Mouse (Mus musculus): ENCODE data around the gene Calm4.
"Not testable (repeated sequence)": the region's sequence is repeated elsewhere in the genome, so short reads cannot be mapped to it uniquely, and the experiment has no call there.

Calm4 gene

GRCm38 (mm10) chr13:3837312-3837807 lies at the start of gene Calm4:
Gene Calm4 (plus strand): TSS chr13:3837757.
- not testable (repeated sequence) for DNase-seq (ENCODE audit: low spot score in 2 of 2)

DNA sequence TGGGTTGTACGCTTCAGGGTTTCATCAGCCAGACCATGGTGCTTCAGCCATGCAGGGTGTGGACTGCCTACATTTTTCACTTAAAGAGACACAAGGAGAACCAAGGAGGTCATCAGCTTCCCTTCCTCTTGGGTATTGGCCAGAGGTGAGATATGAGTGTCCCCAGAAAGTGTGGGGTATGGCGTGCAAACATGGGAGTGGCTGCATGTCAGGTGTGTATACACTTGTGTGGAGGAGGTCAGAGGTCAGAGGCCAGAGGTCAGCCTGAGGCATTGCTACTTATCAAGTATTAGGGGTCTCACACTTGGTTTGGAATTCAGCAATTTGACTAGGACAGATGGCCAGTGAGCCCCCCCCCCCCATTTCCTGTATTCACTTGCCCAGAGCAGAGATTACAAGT lies 49.0 kb upstream of the Calm4 start:
- DNase-seq (ENCODE audit: low spot score in 2 of 2): no peak

DNA sequence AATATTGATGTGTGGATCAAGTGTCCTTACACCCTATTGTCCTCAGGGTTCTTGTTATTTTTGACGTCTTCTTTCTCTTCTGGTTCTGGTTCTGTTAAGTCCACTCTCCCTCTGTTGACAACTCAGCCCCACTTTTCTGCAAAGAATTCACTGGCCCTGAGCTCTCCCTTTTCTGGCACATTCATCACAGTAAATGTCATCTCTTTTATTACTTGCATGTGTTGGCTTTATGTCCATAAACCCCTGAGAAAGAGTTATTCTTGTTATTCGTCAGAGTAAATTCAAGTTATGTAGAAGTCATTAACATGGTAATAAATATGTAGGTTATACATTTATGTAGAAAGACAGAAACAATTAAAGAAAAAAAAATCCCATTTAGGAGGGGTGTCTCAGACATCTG lies 48.0 kb upstream of the Calm4 start:
- DNase-seq (ENCODE audit: low spot score in 2 of 2): no peak

DNA sequence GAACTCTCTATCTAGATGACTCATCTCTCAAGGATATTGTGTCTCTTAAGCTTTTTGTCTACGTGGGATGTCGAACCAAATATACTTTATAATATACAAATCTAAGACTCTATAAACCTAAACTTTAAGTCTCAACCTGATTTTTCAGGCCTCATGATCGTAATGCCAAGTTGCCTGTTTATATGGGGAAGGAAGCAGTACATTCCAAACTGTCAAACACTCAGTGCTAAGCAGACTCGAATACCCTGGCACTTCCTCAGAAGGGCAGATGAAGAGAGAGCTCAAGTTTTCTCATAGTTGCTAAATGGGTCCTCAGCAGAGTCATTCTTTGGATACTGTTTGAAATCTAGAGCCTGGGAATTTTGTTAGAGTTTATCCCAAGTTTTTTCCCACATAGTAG lies 40.9 kb upstream of the Calm4 start:
- no peak for DNase-seq (ENCODE audit: low spot score in 2 of 2)

GRCm38 (mm10) chr13:3798751-3799150 lies 38.8 kb upstream of the Calm4 start:
- no peak for DNase-seq (ENCODE audit: low spot score in 2 of 2)

GRCm38 (mm10) chr13:3799386-3799785 lies 38.2 kb upstream of the Calm4 start:
- DNase-seq (ENCODE audit: low spot score in 2 of 2): no peak

DNA sequence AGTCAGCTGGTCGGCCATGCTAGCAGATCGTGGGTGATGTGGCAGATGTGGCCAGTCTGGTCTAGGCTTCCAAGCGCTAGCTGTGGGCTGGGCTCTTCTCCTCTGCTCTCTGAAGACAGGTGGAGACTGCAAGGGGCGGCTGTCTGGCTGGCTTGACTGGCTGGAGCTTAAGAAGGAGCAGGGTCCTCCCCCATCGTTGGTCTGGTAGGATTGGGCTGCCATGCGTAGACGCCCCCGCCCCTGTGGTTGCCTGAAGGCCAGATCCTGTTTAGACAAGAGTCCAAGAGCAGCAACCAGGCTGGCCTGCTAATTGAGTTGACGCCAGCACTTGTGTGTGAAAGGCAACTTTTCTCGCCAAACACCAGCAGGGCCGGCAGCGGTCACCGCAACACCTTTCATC lies 33.4 kb upstream of the Calm4 start, which contains the start of gene Calml3:
Calml3 (minus strand) TSS at position 131 of the 400 bp plus-strand sequence.
- DNase-seq (ENCODE audit: low spot score in 2 of 2): no peak

DNA sequence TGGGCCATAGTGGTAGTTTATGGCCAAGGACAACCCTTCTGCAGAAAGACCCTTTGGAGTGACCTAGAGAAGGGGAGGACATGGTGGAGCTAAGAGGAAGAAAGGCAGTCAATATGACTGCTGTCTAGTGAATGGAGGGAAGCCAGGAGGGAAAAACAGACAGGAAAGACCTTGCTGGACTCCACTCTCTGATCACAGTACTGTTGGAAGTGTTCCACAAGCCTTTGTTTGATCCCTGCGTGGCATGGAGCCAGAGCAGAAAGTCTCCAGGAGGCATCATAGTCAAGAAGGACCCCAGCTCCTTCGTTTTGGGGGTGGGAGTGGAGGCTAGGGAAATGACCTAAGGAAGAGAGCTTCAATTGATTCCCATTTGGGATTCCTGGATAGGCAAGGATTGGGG lies 32.4 kb upstream of the Calm4 start:
- no peak for DNase-seq (ENCODE audit: low spot score in 2 of 2)

DNA sequence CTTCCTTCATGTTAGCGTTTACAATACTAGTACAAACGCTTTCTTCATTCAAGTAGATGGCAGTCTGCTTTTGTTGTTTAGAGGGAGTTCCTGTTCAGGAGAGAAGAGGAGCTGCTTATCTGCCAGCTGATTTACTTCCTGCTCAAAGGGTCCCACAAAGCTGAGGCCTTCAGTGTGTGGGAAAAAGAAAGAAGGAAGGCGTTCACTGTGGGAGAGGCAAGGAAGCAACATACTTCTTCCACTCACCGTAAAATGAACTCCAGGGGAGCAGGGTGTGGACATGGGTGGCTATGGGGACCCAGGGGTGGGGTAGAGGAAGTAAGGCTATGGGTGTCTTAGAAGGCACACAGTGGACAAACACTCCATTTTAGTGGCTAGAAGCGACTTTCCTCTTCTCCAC lies 31.9 kb upstream of the Calm4 start:
- no peak for DNase-seq (ENCODE audit: low spot score in 2 of 2)

- no peak for DNase-seq (ENCODE audit: low spot score in 2 of 2)
Measured at GRCm38 (mm10) chr13:3807131-3807827, 30.3 kb upstream of the Calm4 start.

- DNase-seq (ENCODE audit: low spot score in 2 of 2): no peak
Measured at GRCm38 (mm10) chr13:3818012-3818739, 19.4 kb upstream of the Calm4 start.

- no peak for DNase-seq (ENCODE audit: low spot score in 2 of 2)
Measured at GRCm38 (mm10) chr13:3818740-3819076, 18.8 kb upstream of the Calm4 start.

DNA sequence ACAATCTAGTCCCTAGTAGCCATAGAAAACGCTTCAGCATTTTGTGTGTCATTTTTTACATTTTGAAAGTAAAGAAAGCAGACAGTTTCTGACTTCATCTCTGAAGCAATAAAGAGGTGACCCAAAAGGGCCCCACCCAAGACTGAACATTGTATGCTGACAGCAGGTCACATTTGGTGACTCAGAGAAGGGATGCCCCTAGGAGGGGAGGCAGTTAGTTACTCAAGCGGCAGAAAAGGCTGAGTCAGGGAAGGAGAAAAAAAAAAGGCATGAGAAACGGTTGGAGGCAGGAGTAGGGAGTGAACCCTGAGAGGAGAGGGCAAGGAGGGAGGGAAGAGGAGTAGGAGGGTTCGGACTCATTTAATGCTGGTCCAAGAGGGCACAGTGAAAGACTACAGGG lies 15.5 kb upstream of the Calm4 start:
- no peak for DNase-seq (ENCODE audit: low spot score in 2 of 2)

DNA sequence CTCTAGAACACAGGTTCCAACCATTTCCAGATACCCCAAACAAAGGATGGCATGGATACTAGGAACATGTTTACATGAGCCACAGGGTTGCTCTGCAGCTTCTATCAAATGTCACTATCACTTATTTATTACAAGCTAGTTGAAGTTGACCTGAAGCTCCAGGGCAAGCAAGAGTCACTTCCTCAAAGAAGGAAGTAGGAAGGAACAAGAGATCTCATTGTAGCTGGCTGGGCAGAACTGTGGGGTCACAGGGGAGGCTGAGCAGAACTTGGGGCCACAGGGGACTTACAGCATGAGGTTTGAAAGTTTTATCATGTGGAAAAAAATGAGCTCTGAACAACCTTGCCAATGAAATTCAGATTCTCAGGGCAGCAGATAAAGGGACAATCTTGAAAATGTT lies 11.8 kb upstream of the Calm4 start:
- DNase-seq (ENCODE audit: low spot score in 2 of 2): no peak

DNA sequence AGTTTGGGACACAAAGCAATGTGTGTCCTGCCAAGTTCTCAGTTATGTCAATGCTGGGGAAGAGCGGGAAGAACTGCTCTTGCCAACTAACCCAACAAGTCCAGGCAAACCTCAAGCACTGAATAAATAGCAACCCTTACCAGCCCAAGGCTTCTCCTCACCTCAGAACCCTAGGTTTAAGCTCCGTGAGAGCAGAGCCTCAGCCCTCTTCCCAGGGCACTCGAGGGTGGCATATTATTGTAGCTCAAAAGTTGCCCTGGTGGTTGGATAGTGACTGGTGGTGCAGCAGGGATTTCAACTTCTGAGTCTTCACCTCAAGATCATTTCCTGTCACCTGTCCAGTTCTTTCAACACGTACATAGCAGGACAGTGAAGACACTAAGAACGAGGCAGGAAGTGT lies 6.0 kb upstream of the Calm4 start:
- no peak for DNase-seq (ENCODE audit: low spot score in 2 of 2)

- no peak for DNase-seq (ENCODE audit: low spot score in 2 of 2)
Measured at GRCm38 (mm10) chr13:3831994-3832393, 5.6 kb upstream of the Calm4 start.

GRCm38 (mm10) chr13:3832450-3832849 lies 5.1 kb upstream of the Calm4 start:
- DNase-seq (ENCODE audit: low spot score in 2 of 2): no peak

- not testable (repeated sequence) for DNase-seq (ENCODE audit: low spot score in 2 of 2)
Measured at GRCm38 (mm10) chr13:3833644-3834043, 3.9 kb upstream of the Calm4 start.

DNA sequence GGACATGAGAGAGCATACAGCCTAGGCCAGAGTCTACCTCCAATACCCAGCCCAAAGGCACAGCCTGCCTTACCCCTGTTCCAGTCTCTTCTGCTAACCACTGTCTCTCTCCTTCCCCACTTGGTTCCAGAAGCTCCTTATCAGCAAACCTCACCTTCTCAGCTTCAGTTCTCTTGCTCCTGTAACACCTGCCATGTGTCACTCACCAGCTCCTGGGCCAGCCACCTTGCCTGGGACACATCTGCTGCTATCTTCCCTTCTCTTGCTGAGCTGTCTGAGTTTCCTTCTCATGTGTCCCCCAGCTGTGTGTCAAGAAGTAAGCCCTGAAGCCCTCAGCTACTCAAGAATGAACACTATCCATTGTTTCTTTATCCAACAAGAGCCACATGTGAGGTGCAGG lies 3.1 kb downstream of the Calm4 start:
- not testable (repeated sequence) for DNase-seq (ENCODE audit: low spot score in 2 of 2)

DNA sequence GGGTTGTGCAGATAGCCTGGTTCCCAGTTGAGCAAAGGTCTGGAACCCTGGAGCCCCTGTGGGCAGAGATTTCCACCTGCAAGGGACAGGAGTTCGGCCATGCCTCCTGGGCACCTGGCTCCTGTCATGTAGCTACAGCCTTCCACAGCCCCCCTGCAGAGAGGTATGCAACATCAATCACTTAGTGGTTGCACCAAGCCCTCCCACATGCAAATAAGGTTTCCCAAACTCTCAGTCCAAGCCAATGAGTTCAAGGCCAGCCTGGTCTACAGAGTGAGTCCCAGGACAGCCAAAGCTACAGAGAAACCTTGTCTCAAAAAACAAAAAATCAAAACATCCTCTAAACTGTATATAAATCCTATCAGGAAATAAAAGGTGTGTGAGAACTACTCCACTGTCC lies 12.8 kb downstream of the Calm4 start:
- no peak for DNase-seq (ENCODE audit: low spot score in 2 of 2)

GRCm38 (mm10) chr13:3853648-3854333 lies 16.2 kb downstream of the Calm4 start, which contains the start of gene Calm5:
Gene Calm5 (plus strand): TSS chr13:3854173.
- not testable (repeated sequence) for DNase-seq (ENCODE audit: low spot score in 2 of 2)

DNA sequence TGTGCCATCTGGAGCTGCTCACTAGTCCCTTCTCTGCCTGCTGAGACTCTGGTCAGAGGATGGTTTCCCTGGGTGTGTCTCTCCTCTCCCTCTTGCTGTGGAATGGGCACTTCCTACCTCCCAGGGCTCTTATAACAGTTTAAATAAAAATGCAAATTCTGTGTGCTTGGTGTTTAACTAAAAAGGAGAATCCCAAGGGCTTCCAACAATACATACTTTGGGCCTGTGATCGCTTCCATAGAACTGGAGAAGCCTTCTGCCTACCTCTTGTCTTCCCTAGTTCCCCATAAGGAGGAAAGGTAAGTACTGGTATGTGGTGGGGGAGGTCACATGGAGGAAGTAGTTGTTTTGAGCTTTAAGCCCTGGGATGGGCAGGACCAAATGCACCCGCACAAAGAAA lies 17.3 kb downstream of the Calm4 start:
- no peak for DNase-seq (ENCODE audit: low spot score in 2 of 2)

- DNase-seq (ENCODE audit: low spot score in 2 of 2): no peak
Measured at GRCm38 (mm10) chr13:3856252-3856651, 18.7 kb downstream of the Calm4 start.

Data from left cerebral cortex, adult 9 months (tissue).